Mouse (Mus musculus): ENCODE measurements around the gene Scap.

GRCm38 (mm10) chr9:110316503-110316902 is 16.6 kb upstream of the Scap start:
- TF ChIP-seq CTCF (IDR thresholded peaks at IDR 0.05; ENCODE audit: low read depth, low read length) (no peak), TAL1 (conservative IDR thresholded peaks at IDR 0.05; ENCODE audit: low read depth, low read length) (no peak), GATA1 (IDR thresholded peaks at IDR 0.05; ENCODE audit: borderline replicate concordance, low read length) (no peak)

Measured in G1E (cell line).